Comparison of ENCODE assay signal across 9 mouse cellular contexts in genomic region chr12:86914351-86914750, GRCm38 (mm10). TPM values are rescaled to one million over a fixed set of nuclear protein-coding genes. Genes with fewer than 3 reads are reported as not detected.
DNase-seq lines count a peak whose midpoint lies in the region; ATAC-seq lines count a peak whose summit lies in the region.
"Had no signal": no experiment of that assay in that cellular context is flagged by ENCODE, and none has a peak within 500 bp of the region (broad histone marks: within the 10 kb centered on the region; RNA-seq: fewer than 3 reads in every experiment).

No protein-coding gene starts in this region.

- no peaks in the 10 kb centered on the region for H3K36me3 ChIP-seq in forebrain, embryonic 10.5 days (replicated peaks)
- no peaks in the 10 kb centered on the region for H3K36me3 ChIP-seq in forebrain, embryonic 12.5 days (replicated peaks)
- H3K36me3 ChIP-seq in kidney, embryonic 16.5 days (ENCODE audit: insufficient read depth, low read length) = no peaks in the 10 kb centered on the region
- H3K36me3 ChIP-seq in embryonic facial prominence, embryonic 15.5 days = no peaks in the 10 kb centered on the region
- H3K36me3 ChIP-seq in midbrain, embryonic 15.5 days (replicated peaks) = no peaks in the 10 kb centered on the region
- H3K36me3 ChIP-seq: midbrain, embryonic 12.5 days had no signal

- H3K27me3 ChIP-seq in forebrain, embryonic 10.5 days (ENCODE audit: poor library complexity, severe bottlenecking) = peaks cover 58% of the 10 kb centered on the region
- peaks cover 7% of the 10 kb centered on the region; the same call in 1 of the 2 replicates for H3K27me3 ChIP-seq in forebrain, embryonic 12.5 days
- H3K27me3 ChIP-seq in kidney, embryonic 16.5 days (ENCODE audit: insufficient read depth, low read length) = no peaks in the 10 kb centered on the region
- H3K27me3 ChIP-seq in embryonic facial prominence, embryonic 15.5 days = no peaks in the 10 kb centered on the region
- H3K27me3 ChIP-seq in midbrain, embryonic 15.5 days (replicated peaks) = no peaks in the 10 kb centered on the region

- 70% methylated on average over 2 of the region's 2 CpGs for WGBS in forebrain, embryonic 10.5 days
- 73% methylated on average over 2 of the region's 2 CpGs for WGBS in forebrain, embryonic 12.5 days
- 64% methylated on average over 2 of the region's 2 CpGs for WGBS in kidney, embryonic 16.5 days
- 64% methylated on average over 2 of the region's 2 CpGs for WGBS in embryonic facial prominence, embryonic 15.5 days
- 50% methylated on average over 2 of the region's 2 CpGs for WGBS in midbrain, embryonic 15.5 days

- no peak for DNase-seq in forebrain, embryonic 10.5 days (ENCODE audit: extremely low spot score, low spot score)
- DNase-seq in kidney, postnatal 14 days = no peak
- DNase-seq in kidney, postnatal 36 days = no peak
- no peak for DNase-seq in retina, embryonic 14.5 days (ENCODE audit: low spot score)

- peak overlapping the region; percentile 44; the same call in 1 of the 2 replicates for H3K27ac ChIP-seq in forebrain, embryonic 10.5 days
- no peak overlapping the region for H3K27ac ChIP-seq in forebrain, embryonic 12.5 days
- 0 out of 2 replicates have a peak overlapping the region, but pooled peaks have one; percentile 23 for H3K27ac ChIP-seq in kidney, embryonic 16.5 days (ENCODE audit: low read length)
- peak overlapping the region; percentile 61; the same call in 1 of the 2 replicates for H3K27ac ChIP-seq in embryonic facial prominence, embryonic 15.5 days (replicated peaks)
- H3K27ac ChIP-seq in midbrain, embryonic 15.5 days = 0 out of 2 replicates have a peak overlapping the region, but pooled peaks have one; percentile 31
- H3K27ac ChIP-seq: midbrain, embryonic 12.5 days had no signal

- no peak overlapping the region for H3K4me2 ChIP-seq in forebrain, embryonic 12.5 days
- no peak overlapping the region for H3K4me2 ChIP-seq in kidney, embryonic 16.5 days (replicated peaks; ENCODE audit: low read depth, low read length)
- H3K4me2 ChIP-seq in embryonic facial prominence, embryonic 15.5 days (replicated peaks) = no peak overlapping the region
- no peak overlapping the region for H3K4me2 ChIP-seq in midbrain, embryonic 15.5 days
- H3K4me2 ChIP-seq: midbrain, embryonic 12.5 days had no signal

- peaks cover 70% of the 10 kb centered on the region for H3K4me1 ChIP-seq in forebrain, embryonic 10.5 days
- H3K4me1 ChIP-seq in forebrain, embryonic 12.5 days = peaks cover 70% of the 10 kb centered on the region
- peaks cover 38% of the 10 kb centered on the region for H3K4me1 ChIP-seq in kidney, embryonic 16.5 days (ENCODE audit: insufficient read depth, low read length)
- peaks cover 33% of the 10 kb centered on the region for H3K4me1 ChIP-seq in embryonic facial prominence, embryonic 15.5 days
- peaks cover 63% of the 10 kb centered on the region for H3K4me1 ChIP-seq in midbrain, embryonic 15.5 days

- no peak overlapping the region for H3K4me3 ChIP-seq in forebrain, embryonic 10.5 days
- no peak overlapping the region for H3K4me3 ChIP-seq in forebrain, embryonic 12.5 days (replicated peaks)
- no peak overlapping the region for H3K4me3 ChIP-seq in kidney, embryonic 16.5 days (ENCODE audit: low read length)
- no peak overlapping the region for H3K4me3 ChIP-seq in embryonic facial prominence, embryonic 15.5 days (replicated peaks)
- H3K4me3 ChIP-seq in midbrain, embryonic 15.5 days = no peak overlapping the region
- H3K4me3 ChIP-seq: midbrain, embryonic 12.5 days had no signal

- H3K9me3 ChIP-seq in forebrain, embryonic 10.5 days = no peaks in the 10 kb centered on the region
- no peaks in the 10 kb centered on the region for H3K9me3 ChIP-seq in forebrain, embryonic 12.5 days
- no peaks in the 10 kb centered on the region for H3K9me3 ChIP-seq in kidney, embryonic 16.5 days (ENCODE audit: low read length)
- H3K9me3 ChIP-seq in embryonic facial prominence, embryonic 15.5 days (replicated peaks) = no peaks in the 10 kb centered on the region
- H3K9me3 ChIP-seq in midbrain, embryonic 15.5 days = no peaks in the 10 kb centered on the region
- H3K9me3 ChIP-seq: midbrain, embryonic 12.5 days had no signal

- no peak for ATAC-seq in forebrain, embryonic 12.5 days (ENCODE audit: low FRiP score)
- ATAC-seq in kidney, embryonic 16.5 days (ENCODE audit: low FRiP score, low TSS enrichment) = no peak
- ATAC-seq in embryonic facial prominence, embryonic 15.5 days (ENCODE audit: insufficient number of reproducible peaks, low FRiP score, low TSS enrichment, low read depth) = no peak
- no peak for ATAC-seq in midbrain, embryonic 15.5 days (replicated peaks)

- H3K9ac ChIP-seq in forebrain, embryonic 12.5 days = no peak overlapping the region
- H3K9ac ChIP-seq in kidney, embryonic 16.5 days (replicated peaks; ENCODE audit: low read length) = peak overlapping the region; percentile 28; the same call in 1 of the 2 replicates
- no peak overlapping the region for H3K9ac ChIP-seq in embryonic facial prominence, embryonic 15.5 days
- no peak overlapping the region; the same call in 1 of the 2 replicates for H3K9ac ChIP-seq in midbrain, embryonic 15.5 days
- H3K9ac ChIP-seq: midbrain, embryonic 12.5 days had no signal

RNA-seq across cellular contexts. Expression of gene Irf2bpl, which starts 29.8 kb away (rescaled TPM):
- 20.5 and 22.6 TPM in 2 replicates for polyA plus RNA-seq in forebrain, embryonic 10.5 days (2016; fragmentation: Nextera tagmentation; extraction: Ambion mirVana)
- 74.8 and 81.9 TPM in 2 replicates for polyA plus RNA-seq in forebrain, embryonic 12.5 days (2016; fragmentation: Nextera tagmentation; extraction: Ambion mirVana)
- polyA plus RNA-seq in kidney, embryonic 16.5 days (2015; fragmentation: Nextera tagmentation; extraction: Ambion mirVana) = 30.3 and 30.4 TPM in 2 replicates
- polyA plus RNA-seq in embryonic facial prominence, embryonic 15.5 days (2015; fragmentation: Nextera tagmentation; extraction: Ambion mirVana) = 45.2 and 50.6 TPM in 2 replicates
- 94.3 and 98.5 TPM in 2 replicates for polyA plus RNA-seq in midbrain, embryonic 15.5 days (2015; fragmentation: Nextera tagmentation; extraction: Ambion mirVana)

RNA-seq across cellular contexts. Expression of gene Cipc, which starts 32.5 kb away (rescaled TPM):
- 39.1 and 40.4 TPM in 2 replicates for polyA plus RNA-seq in forebrain, embryonic 10.5 days (2016; fragmentation: Nextera tagmentation; extraction: Ambion mirVana)
- polyA plus RNA-seq in forebrain, embryonic 12.5 days (2016; fragmentation: Nextera tagmentation; extraction: Ambion mirVana) = 49.5 and 51.4 TPM in 2 replicates
- 24.0 and 24.9 TPM in 2 replicates for polyA plus RNA-seq in kidney, embryonic 16.5 days (2015; fragmentation: Nextera tagmentation; extraction: Ambion mirVana)
- 20.3 and 23.2 TPM in 2 replicates for polyA plus RNA-seq in embryonic facial prominence, embryonic 15.5 days (2015; fragmentation: Nextera tagmentation; extraction: Ambion mirVana)
- polyA plus RNA-seq in midbrain, embryonic 15.5 days (2015; fragmentation: Nextera tagmentation; extraction: Ambion mirVana) = 55.0 and 56.0 TPM in 2 replicates
